In genomic region chr10:43021512-43022116, GRCm38 (mm10) we compare ENCODE assay signal across 7 mouse cellular contexts.
A peak's percentile ranks its signal among the peaks of the same experiment; 100 is the strongest.
DNase-seq lines count a peak whose midpoint lies in the region; ATAC-seq lines count a peak whose summit lies in the region.

No protein-coding gene starts in this region.

- H3K4me2 ChIP-seq in forebrain, embryonic 15.5 days (replicated peaks) = peak overlapping the region; percentile 95
- peak overlapping the region; percentile 99 for H3K4me2 ChIP-seq in intestine, embryonic 16.5 days (ENCODE audit: low read depth, low read length)
- H3K4me2 ChIP-seq in midbrain, embryonic 16.5 days (ENCODE audit: low read length) = peak overlapping the region; percentile 90

- no peaks in the 10 kb centered on the region for H3K36me3 ChIP-seq in forebrain, embryonic 15.5 days
- H3K36me3 ChIP-seq in intestine, embryonic 16.5 days (ENCODE audit: control insufficient read depth, insufficient read depth, low read length) = no peaks in the 10 kb centered on the region
- H3K36me3 ChIP-seq in midbrain, embryonic 16.5 days (ENCODE audit: control insufficient read depth, insufficient read depth, low read length) = no peaks in the 10 kb centered on the region

- no peak overlapping the region for H3K27ac ChIP-seq in forebrain, embryonic 15.5 days (replicated peaks)
- no peak overlapping the region for H3K27ac ChIP-seq in intestine, embryonic 16.5 days (ENCODE audit: low read length)
- H3K27ac ChIP-seq in midbrain, embryonic 16.5 days (ENCODE audit: low read length) = no peak overlapping the region

- 0 out of 2 replicates have a peak, but pooled peaks cover 4% of the 10 kb centered on the region for H3K27me3 ChIP-seq in forebrain, embryonic 15.5 days
- H3K27me3 ChIP-seq in intestine, embryonic 16.5 days (replicated peaks; ENCODE audit: control insufficient read depth, insufficient read depth, low read length) = peaks cover 33% of the 10 kb centered on the region
- H3K27me3 ChIP-seq in midbrain, embryonic 16.5 days (ENCODE audit: control insufficient read depth, insufficient read depth, low read depth, low read length) = no peaks in the 10 kb centered on the region

- peak overlapping the region; percentile 49 for H3K4me3 ChIP-seq in forebrain, embryonic 15.5 days
- H3K4me3 ChIP-seq in intestine, embryonic 16.5 days (ENCODE audit: low read length) = peak overlapping the region; percentile 64
- peak overlapping the region; percentile 46 for H3K4me3 ChIP-seq in midbrain, embryonic 16.5 days (ENCODE audit: low read depth, low read length)

- H3K4me1 ChIP-seq in forebrain, embryonic 15.5 days = peaks cover 41% of the 10 kb centered on the region
- H3K4me1 ChIP-seq in intestine, embryonic 16.5 days (ENCODE audit: control insufficient read depth, insufficient read depth, low read length) = peaks cover 15% of the 10 kb centered on the region
- peaks cover 17% of the 10 kb centered on the region for H3K4me1 ChIP-seq in midbrain, embryonic 16.5 days (ENCODE audit: control insufficient read depth, insufficient read depth, low read length)

- under 1% methylated on average over 68 of the region's 69 CpGs for WGBS in forebrain, embryonic 15.5 days
- WGBS in intestine, embryonic 16.5 days = 2% methylated on average over 69 of the region's 69 CpGs
- 1% methylated on average over 68 of the region's 69 CpGs for WGBS in midbrain, embryonic 16.5 days

- peak; percentile 45 for ATAC-seq in forebrain, embryonic 15.5 days (replicated peaks)
- peak; percentile 74 for ATAC-seq in intestine, embryonic 16.5 days
- peak; percentile 63 for ATAC-seq in midbrain, embryonic 16.5 days

- DNase-seq in right cerebral cortex, postnatal 14 days = peak; percentile 42
- DNase-seq in right cerebral cortex, postnatal 36 days (ENCODE audit: low spot score in 2 of 2) = no peak
- peak; percentile 55 for DNase-seq in cerebellum, adult 9-10 months
- no peak for DNase-seq in c-Kit-positive CD71-positive TER-119-positive erythroid progenitor cells, embryonic 14.5 days (ENCODE audit: low spot score)

- H3K9ac ChIP-seq in forebrain, embryonic 15.5 days (replicated peaks) = peak overlapping the region; percentile 57
- peak overlapping the region; percentile 65 for H3K9ac ChIP-seq in intestine, embryonic 16.5 days (ENCODE audit: low read depth, low read length)
- H3K9ac ChIP-seq in midbrain, embryonic 16.5 days (ENCODE audit: low read depth, low read length) = peak overlapping the region; percentile 71

- no peaks in the 10 kb centered on the region for H3K9me3 ChIP-seq in forebrain, embryonic 15.5 days
- no peaks in the 10 kb centered on the region for H3K9me3 ChIP-seq in intestine, embryonic 16.5 days (ENCODE audit: control insufficient read depth, low read length)
- H3K9me3 ChIP-seq in midbrain, embryonic 16.5 days (replicated peaks; ENCODE audit: control insufficient read depth, low read length, poor library complexity, severe bottlenecking) = no peaks in the 10 kb centered on the region

Comparison
In these comparisons a context has a peak if more than half of its experiments do, and no peak if none do; other contexts are left out.
1. DNase-seq: peak in right cerebral cortex, postnatal 14 days (single experiment) and cerebellum, adult 9-10 months (single experiment); none in right cerebral cortex, postnatal 36 days (0 of 2) and c-Kit-positive CD71-positive TER-119-positive erythroid progenitor cells, embryonic 14.5 days (single experiment).
2. Peak in every context shown above with its lines, with median percentiles within 50 percentile points of each other: ATAC-seq, H3K4me2 ChIP-seq, H3K4me3 ChIP-seq and H3K9ac ChIP-seq.